Mouse (Mus musculus) embryonic facial prominence, embryonic 15.5 days (tissue): ENCODE measurements around the gene Ddx50. TPM values are rescaled to one million over a fixed set of nuclear protein-coding genes. Genes with fewer than 3 reads are reported as not detected.

Source experiments
- ATAC-seq: fragments of 200-750 bp; cut with Nextera tagmentation; 2 replicates; pipeline ENCODE4 v1.8.0; 2017; ENCODE audit warnings: low read depth, moderate TSS enrichment; ENCODE audit not compliant: insufficient number of reproducible peaks, low FRiP score, low TSS enrichment
- H3K27ac ChIP-seq: fragments of 300-500 bp; sonication (generic); replicated peaks from 2 replicates; pipeline ENCODE4 v1.5.1; 2015; ENCODE audit warnings: mild to moderate bottlenecking, inconsistent platforms
- H3K27me3 ChIP-seq: fragments of 300-500 bp; sonication (generic); 2 replicates; pipeline ENCODE4 v1.6.1; 2015; ENCODE audit warnings: inconsistent platforms
- H3K36me3 ChIP-seq: fragments of 300-500 bp; sonication (generic); 2 replicates; pipeline ENCODE4 v1.6.1; 2015; ENCODE audit warnings: mild to moderate bottlenecking, inconsistent platforms
- H3K4me1 ChIP-seq: fragments of 300-500 bp; sonication (generic); 2 replicates; pipeline ENCODE4 v1.6.1; 2015; ENCODE audit warnings: inconsistent platforms
- H3K4me2 ChIP-seq: fragments of 300-500 bp; sonication (generic); replicated peaks from 2 replicates; pipeline ENCODE4 v1.6.1; 2015; ENCODE audit warnings: mild to moderate bottlenecking, inconsistent platforms
- H3K4me3 ChIP-seq: fragments of 300-500 bp; sonication (generic); replicated peaks from 2 replicates; pipeline ENCODE4 v1.5.1; 2015; ENCODE audit warnings: mild to moderate bottlenecking, inconsistent platforms
- H3K9ac ChIP-seq: fragments of 300-500 bp; sonication (generic); 2 replicates; pipeline ENCODE4 v1.6.1; 2015; ENCODE audit warnings: inconsistent platforms
- H3K9me3 ChIP-seq: fragments of 300-500 bp; sonication (generic); replicated peaks from 2 replicates; pipeline ENCODE4 v1.6.1; 2016; ENCODE audit warnings: inconsistent platforms
- WGBS: fragments of 180-500 bp; shearing (Covaris S2); methylation state at CpG from one replicate; pipeline ENCODE4 v1.1.7; 2015; 5-methylcytosine and 5-hydroxymethylcytosine counted together
- polyA plus RNA-seq: library from polyadenylated mRNA; unstranded; fragments of >200 nt; fragmentation: Nextera tagmentation; extraction: Ambion mirVana; gene quantifications from 2 replicates; pipeline ENCODE4 v1.2.1, GENCODE M21; 2015

Ddx50 gene
- polyA plus RNA-seq: 135 and 138 TPM in 2 replicates

DNA sequence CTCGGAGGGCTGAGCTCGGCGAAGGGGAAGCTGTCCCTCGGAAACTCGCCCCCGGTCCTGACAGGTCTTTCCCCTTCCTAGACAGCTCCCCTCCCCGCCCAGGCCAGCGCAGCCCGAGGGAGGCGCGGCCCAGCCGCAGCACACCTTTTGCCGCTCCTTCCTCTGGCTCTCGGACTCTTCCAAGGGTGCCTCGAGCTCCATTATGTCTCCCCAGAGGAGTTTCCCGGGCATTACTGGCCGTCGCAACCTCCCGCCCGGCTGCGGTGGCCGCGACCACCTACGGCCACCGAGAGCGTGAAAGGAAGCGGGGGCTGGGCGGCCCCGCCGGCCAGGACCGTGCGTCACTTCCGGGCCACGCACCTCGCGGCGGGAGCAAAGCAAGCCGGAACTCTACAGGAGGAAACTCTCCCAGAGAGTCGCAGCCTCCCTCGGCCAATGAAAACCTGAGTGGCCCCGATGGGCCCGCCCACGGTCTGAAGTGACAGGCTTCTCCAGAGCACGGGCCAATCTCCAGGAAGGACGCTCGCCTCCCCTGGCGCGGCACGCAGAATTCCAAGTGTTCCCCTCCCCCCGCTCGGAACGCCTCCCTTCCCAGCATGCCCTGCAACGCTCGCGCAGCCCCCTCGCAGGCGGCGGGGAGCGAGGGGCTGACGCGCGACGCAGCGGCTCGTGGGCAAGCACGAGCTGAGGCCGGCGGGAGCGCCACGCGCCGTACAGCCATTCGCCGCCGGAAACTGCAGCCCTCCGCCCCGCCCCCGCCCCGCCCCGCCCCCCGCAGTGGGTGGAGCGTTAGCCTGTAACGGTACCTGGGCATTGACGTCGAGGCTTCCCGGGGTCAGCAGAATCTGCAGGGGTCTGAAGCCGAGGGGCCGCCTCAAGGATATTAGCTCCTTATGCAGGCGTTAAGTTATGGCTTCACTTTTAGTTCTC is at the start of gene Ddx50:
Ddx50 (minus strand) TSS at position 338 of the 930 bp plus-strand sequence.
- no peaks in the 10 kb centered on the region for H3K9me3 ChIP-seq
- whole genome bisulfite sequencing: under 1% methylated on average over 88 of the region's 89 CpGs
- no peaks in the 10 kb centered on the region for H3K27me3 ChIP-seq
- H3K9ac ChIP-seq: peak within 1 kb of the TSS; percentile 93
- peak within 1 kb of the TSS; percentile 60 for H3K4me2 ChIP-seq
- peak within 1 kb of the TSS; percentile 88 for H3K27ac ChIP-seq
- H3K4me1 ChIP-seq: peaks cover 9% of the 10 kb centered on the region
- H3K4me3 ChIP-seq: peak within 1 kb of the TSS; percentile 97
- peak; percentile 100 for ATAC-seq
- peaks cover 11% of the 10 kb centered on the region for H3K36me3 ChIP-seq

DNA sequence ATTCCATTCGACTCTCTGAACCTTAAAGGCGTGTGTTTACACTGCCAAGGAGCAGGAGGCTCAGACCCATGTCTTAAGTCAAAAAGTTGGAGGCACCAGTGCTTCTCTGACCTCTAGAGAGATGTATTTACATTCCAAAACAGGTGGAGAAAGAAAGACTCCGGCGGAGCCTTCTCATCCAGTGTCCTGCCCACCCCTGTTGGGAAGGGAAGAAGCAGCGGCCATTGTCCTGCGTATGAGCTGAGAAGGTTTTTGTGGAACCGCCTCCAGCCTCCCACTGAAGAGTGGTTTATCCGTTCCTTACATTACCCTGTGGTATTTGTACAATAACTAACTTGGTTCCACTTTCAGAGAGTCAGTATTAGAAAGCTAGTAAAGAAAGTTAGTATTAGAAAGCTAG is 41.8 kb upstream of the Ddx50 start:
- H3K9ac ChIP-seq: no peak overlapping the region
- no peak for ATAC-seq
- H3K4me3 ChIP-seq: no peak overlapping the region
- no peaks in the 10 kb centered on the region for H3K36me3 ChIP-seq
- no peaks in the 10 kb centered on the region for H3K9me3 ChIP-seq
- H3K4me1 ChIP-seq: peaks cover under 1% of the 10 kb centered on the region; the same call in 1 of the 2 replicates
- no peak overlapping the region for H3K4me2 ChIP-seq
- no peak overlapping the region for H3K27ac ChIP-seq
- H3K27me3 ChIP-seq: no peaks in the 10 kb centered on the region
- WGBS: 65% methylated on average over 8 of the region's 8 CpGs

- Histone ChIP-seq H3K4me1 (peaks cover 5% of the 10 kb centered on the region), H3K9ac (no peak overlapping the region), H3K27me3 (no peaks in the 10 kb centered on the region), H3K4me2 (no peak overlapping the region), H3K9me3 (no peaks in the 10 kb centered on the region), H3K27ac (no peak overlapping the region), H3K4me3 (no peak overlapping the region), H3K36me3 (no peaks in the 10 kb centered on the region)
- WGBS: 81% methylated on average over 3 of the region's 3 CpGs
- no peak for ATAC-seq
Measured at GRCm38 (mm10) chr10:62692244-62692643, 41.2 kb upstream of the Ddx50 start.

DNA sequence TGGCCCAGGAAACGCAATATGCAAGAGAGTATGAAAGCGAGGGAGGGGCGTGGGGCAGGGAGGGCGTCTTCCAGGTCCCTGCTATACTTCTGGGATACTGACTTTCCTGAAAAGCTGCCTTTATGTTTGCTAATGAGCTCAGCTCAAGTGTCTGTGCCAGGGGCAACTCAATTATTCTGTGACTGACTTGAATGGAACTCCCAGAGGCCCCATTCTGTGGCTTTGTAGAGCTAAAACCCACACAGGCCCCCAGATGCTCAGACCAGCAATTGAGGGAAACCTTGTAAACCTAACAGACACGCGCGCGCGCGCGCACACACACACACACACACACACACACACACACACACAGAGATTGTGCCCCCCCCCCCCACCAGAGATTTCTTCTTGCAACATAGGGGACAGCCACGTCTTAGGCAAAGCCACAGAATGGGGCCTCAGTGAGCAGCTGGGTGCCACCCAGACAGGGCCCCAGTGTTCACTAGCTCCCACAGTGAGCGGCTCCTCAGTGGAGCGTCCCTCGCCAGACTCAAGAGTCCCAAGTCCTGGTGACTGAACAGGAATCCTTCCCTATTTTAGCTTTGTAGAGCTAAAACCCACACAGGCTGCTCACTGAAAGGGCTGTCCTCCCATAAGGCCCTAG is 36.1 kb upstream of the Ddx50 start:
- 35% methylated on average over 15 of the region's 15 CpGs for WGBS
- Histone ChIP-seq H3K9ac (no peak overlapping the region), H3K4me2 (no peak overlapping the region), H3K27me3 (no peaks in the 10 kb centered on the region), H3K9me3 (no peaks in the 10 kb centered on the region), H3K4me3 (no peak overlapping the region), H3K27ac (no peak overlapping the region; the same call in 1 of the 2 replicates), H3K36me3 (no peaks in the 10 kb centered on the region), H3K4me1 (peaks cover 11% of the 10 kb centered on the region)
- peak; percentile 73; the same call in 1 of the 2 replicates for ATAC-seq

DNA sequence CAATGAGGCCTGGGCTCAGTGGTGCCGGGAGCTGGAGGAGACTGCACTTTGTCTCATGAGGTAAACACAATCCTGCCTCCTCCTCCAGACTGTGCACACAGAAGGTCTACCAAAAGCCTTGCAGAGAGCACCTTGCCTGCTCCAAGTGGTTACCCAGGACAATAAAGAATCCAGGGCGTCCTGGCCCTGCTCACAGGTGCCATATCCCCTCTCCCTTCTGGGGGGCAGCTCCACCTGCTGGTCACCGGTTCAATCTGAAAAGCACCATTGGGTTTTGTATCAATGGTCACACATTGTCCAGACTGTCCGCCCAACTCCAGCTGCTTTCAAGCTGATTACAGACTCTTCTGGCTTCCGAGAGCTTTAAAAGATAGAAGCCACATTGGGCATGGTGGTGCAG is 32.0 kb upstream of the Ddx50 start:
- 58% methylated on average over 5 of the region's 5 CpGs for WGBS
- no peak for ATAC-seq
- H3K36me3 ChIP-seq: no peaks in the 10 kb centered on the region
- no peak overlapping the region for H3K9ac ChIP-seq
- H3K4me3 ChIP-seq: no peak overlapping the region
- 0 out of 2 replicates have a peak, but pooled peaks cover 6% of the 10 kb centered on the region for H3K9me3 ChIP-seq
- H3K4me1 ChIP-seq: peaks cover 11% of the 10 kb centered on the region
- no peak overlapping the region for H3K4me2 ChIP-seq
- no peaks in the 10 kb centered on the region for H3K27me3 ChIP-seq
- H3K27ac ChIP-seq: no peak overlapping the region

DNA sequence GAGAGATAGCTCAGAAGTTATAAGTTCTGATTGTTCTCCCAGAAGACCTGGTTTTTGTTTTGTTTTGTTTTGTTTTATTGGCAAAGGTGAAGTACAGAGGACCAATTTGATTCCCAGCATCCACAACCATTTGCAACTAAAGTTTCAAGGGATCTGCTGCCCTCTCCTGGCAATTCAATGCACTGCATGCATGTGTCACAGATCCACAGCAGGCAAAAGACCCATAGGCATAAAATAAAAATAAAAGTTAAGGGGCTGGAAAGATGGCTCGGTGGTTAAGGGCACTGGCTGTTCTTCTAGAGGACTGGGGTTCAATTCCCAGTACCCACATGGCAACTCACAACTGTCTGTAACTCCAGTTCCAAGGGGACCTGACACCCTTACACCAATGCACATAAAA is 28.8 kb upstream of the Ddx50 start:
- Histone ChIP-seq H3K4me2 (no peak overlapping the region), H3K36me3 (no peaks in the 10 kb centered on the region), H3K27me3 (no peaks in the 10 kb centered on the region), H3K9ac (no peak overlapping the region), H3K4me3 (no peak overlapping the region), H3K27ac (no peak overlapping the region), H3K9me3 (0 out of 2 replicates have a peak, but pooled peaks cover 6% of the 10 kb centered on the region), H3K4me1 (no peaks in the 10 kb centered on the region)
- ATAC-seq: no peak
- 70% methylated on average over 1 of the region's 1 CpGs for WGBS

DNA sequence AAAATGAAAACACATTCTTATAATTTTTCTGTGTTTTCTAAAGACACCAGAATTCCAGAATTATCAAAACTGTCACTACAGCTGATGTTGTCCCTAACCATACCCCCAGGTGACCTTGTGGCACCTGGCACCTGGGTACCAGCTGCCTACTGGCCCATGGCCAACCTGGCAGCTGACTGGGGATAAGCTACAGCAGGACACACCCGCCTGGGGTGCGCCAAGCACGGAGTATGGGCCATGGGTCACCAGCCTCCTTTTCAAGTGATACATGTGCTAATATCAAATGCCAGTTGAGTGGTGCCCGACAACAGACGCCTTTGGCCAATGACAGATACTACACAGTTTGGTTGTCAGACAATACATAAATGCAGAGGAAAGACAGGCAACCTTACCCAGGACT is 26.3 kb upstream of the Ddx50 start:
- no peak overlapping the region for H3K9ac ChIP-seq
- H3K27ac ChIP-seq: no peak overlapping the region
- no peak overlapping the region for H3K4me3 ChIP-seq
- no peaks in the 10 kb centered on the region for H3K36me3 ChIP-seq
- H3K4me1 ChIP-seq: no peaks in the 10 kb centered on the region
- no peak overlapping the region for H3K4me2 ChIP-seq
- WGBS: 81% methylated on average over 5 of the region's 5 CpGs
- H3K9me3 ChIP-seq: 0 out of 2 replicates have a peak, but pooled peaks cover 6% of the 10 kb centered on the region
- H3K27me3 ChIP-seq: no peaks in the 10 kb centered on the region
- ATAC-seq: no peak

DNA sequence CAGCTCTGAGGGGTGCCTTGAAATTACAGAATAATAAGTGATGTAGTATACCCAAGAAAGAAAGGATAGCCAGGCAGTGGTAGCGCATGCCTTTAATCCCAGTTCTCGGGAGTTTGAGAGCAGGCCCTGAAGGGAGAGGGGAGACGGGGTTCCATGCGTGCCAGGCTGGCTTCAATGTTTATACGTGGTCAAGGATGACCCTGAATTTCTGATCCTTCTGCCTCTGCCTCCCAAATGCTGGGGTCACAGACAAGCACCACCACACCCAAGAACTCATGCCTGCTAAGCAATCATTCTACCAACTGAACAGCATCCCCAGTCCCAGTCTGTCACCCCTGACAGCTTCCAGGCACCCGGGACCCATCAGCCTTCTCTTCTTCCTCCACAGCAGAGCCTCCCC is 25.2 kb upstream of the Ddx50 start:
- Histone ChIP-seq H3K9me3 (0 out of 2 replicates have a peak, but pooled peaks cover 6% of the 10 kb centered on the region), H3K4me1 (no peaks in the 10 kb centered on the region), H3K4me2 (no peak overlapping the region), H3K9ac (no peak overlapping the region), H3K27ac (no peak overlapping the region), H3K36me3 (no peaks in the 10 kb centered on the region), H3K4me3 (no peak overlapping the region), H3K27me3 (no peaks in the 10 kb centered on the region)
- no peak for ATAC-seq
- 87% methylated on average over 6 of the region's 6 CpGs for WGBS

GRCm38 (mm10) chr10:62672359-62672758 is 21.3 kb upstream of the Ddx50 start:
- H3K9ac ChIP-seq: no peak overlapping the region
- H3K27me3 ChIP-seq: no peaks in the 10 kb centered on the region
- no peaks in the 10 kb centered on the region for H3K36me3 ChIP-seq
- no peak overlapping the region for H3K4me2 ChIP-seq
- 92% methylated on average over 2 of the region's 2 CpGs for WGBS
- H3K4me1 ChIP-seq: no peaks in the 10 kb centered on the region
- no peak overlapping the region for H3K4me3 ChIP-seq
- no peak for ATAC-seq
- H3K27ac ChIP-seq: no peak overlapping the region
- no peaks in the 10 kb centered on the region for H3K9me3 ChIP-seq

- 74% methylated on average over 14 of the region's 14 CpGs for WGBS
Measured at GRCm38 (mm10) chr10:62669245-62669644, 18.2 kb upstream of the Ddx50 start.

DNA sequence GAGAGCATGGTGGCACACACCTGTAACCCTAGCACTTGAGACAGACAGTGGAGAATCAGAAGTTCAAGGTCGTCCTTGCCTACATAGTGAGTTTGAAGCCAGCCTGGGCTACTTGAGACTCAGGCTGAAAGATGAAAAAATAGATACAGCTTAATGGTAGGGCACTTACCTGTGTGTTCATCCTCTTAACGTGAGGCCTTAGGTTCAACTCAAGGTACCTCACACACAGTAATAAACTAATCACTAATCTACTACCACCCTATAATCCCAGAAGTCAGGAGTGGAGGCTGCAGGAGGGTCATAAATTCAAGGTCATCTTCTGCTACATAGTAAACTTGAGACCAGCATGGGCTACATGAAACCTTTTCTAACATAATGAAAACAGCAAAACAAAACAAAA is 17.4 kb upstream of the Ddx50 start:
- Histone ChIP-seq H3K4me2 (no peak overlapping the region), H3K4me3 (no peak overlapping the region), H3K27me3 (no peaks in the 10 kb centered on the region), H3K9ac (no peak overlapping the region), H3K9me3 (no peaks in the 10 kb centered on the region), H3K36me3 (no peaks in the 10 kb centered on the region), H3K27ac (no peak overlapping the region), H3K4me1 (0 out of 2 replicates have a peak, but pooled peaks cover 3% of the 10 kb centered on the region)
- ATAC-seq: no peak
- 77% methylated on average over 2 of the region's 2 CpGs for WGBS

More at GRCm38 (mm10) chr10:62669245-62669644, 18.2 kb upstream of the Ddx50 start:
- Histone ChIP-seq H3K9ac (no peak overlapping the region), H3K36me3 (no peaks in the 10 kb centered on the region), H3K27ac (no peak overlapping the region), H3K27me3 (no peaks in the 10 kb centered on the region), H3K4me3 (no peak overlapping the region), H3K4me1 (0 out of 2 replicates have a peak, but pooled peaks cover 3% of the 10 kb centered on the region), H3K9me3 (no peaks in the 10 kb centered on the region), H3K4me2 (no peak overlapping the region)
- no peak for ATAC-seq
